Mouse (Mus musculus) naive thymus-derived CD4-positive, alpha-beta T cell, adult 5 months (primary cell): Measurements from ENCODE around the gene Cpne2. TPM values are rescaled to one million over a fixed set of nuclear protein-coding genes. Genes with fewer than 3 reads are reported as not detected.

Experiments
- polyA plus RNA-seq: library from polyadenylated mRNA; unstranded; fragments of 100-300 nt; shearing (Covaris generic); gene quantifications from one replicate; pipeline ENCODE4 v1.2.1, GENCODE M21; 2017

The Cpne2 gene
- 2.2 TPM for polyA plus RNA-seq

DNA sequence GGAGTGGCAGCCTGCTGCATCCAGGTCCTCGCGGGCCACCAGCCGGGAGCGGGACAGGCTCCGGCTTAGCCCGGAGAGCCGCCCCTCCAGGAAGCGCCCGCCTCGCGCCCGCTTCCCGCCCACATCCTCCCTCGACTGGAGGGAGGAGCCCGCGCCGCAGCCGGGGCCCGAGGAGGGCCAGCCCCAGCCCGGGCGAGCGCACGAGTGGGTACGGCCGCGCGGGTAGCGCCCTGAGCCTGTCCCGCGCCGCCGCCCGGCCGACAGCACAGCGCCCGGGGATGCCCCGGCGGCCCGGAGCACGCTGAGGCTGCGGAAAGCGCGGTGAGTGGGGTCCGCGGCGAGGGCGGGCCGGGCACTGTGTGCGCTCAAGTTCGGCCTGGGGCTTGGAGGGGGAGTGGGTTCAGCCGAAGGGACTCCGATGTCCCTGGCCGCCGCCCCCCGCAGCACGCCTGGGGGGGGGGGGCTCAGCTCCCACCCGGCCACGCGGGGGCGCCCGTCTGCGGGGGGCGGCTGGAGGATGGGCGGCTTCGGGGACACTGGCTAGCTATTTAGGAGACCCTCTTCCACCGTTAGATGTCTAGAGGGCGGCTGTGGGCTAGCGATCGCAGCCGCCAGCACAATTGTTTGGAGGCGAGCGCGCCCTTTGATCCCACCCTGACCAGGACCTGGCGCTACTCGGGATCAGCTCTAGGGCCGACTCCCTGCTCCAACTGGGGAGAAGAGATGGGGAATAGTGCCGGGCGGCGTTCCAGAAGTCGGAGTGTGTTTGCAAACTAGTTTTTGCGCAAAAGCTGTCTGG is at the start of gene Cpne2:
Gene Cpne2 (plus strand): TSS at position 118 of the 799 bp plus-strand sequence.

DNA sequence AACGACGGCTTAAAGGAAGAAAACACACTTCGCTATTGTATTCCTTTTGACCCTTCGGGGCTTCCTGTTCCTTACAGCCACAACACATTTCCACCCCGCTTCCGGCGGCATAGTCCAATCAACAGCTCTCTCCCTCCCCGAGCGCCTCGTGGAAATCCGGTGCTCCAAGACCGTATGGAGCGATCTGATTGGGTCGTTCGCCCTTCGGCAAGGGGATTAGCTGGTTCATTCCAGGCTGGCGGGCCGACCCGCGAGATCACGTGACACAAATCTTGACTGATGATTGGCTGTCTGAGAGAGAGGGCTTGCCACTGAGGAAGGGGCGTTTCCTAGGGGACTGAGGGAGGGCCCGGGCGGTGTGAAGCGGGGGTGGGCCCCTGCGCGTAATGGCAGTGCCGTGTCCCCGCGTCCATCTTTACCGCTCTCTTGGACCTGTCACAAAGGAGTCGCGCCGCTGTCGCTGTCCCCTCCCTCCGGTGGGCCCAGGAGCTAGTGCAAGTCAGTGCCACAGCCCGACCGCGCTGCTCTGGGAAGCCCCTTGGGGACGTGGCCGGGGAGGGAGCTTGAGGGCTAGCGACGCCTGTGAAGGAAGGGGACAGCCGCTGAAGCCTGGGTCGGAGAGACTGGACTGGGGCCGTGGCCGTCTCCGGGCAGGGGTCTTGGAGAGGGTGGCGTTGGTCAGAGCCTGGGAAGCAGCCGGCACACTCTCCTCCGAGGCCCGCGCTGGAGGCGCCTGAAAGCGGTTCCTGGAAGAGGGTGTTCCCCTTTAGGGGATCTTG is 69.0 kb downstream of the Cpne2 start, which contains the start of the genes Rspry1 and Fam192a:
Gene Rspry1 (plus strand): TSS at position 331 of the 779 bp plus-strand sequence.
Gene Fam192a (minus strand): TSS at position 391 of the 779 bp plus-strand sequence.

Other genes starting within 250 kb of the Cpne2 start
- 0.11 TPM for gene Slc12a3, start 203.8 kb upstream of the Cpne2 start, polyA plus RNA-seq
- gene Herpud1, start 146.6 kb upstream of the Cpne2 start, polyA plus RNA-seq = 106 TPM
- gene Nlrc5, start 98.6 kb upstream of the Cpne2 start, polyA plus RNA-seq = 163 TPM
- gene Rspry1, start 68.9 kb downstream of the Cpne2 start, polyA plus RNA-seq = 49.4 TPM
- gene Fam192a, start 69.0 kb downstream of the Cpne2 start, polyA plus RNA-seq = 63.3 TPM
- gene Arl2bp, start 133.6 kb downstream of the Cpne2 start, polyA plus RNA-seq = 250 TPM
- 0.30 TPM for gene Pllp, start 163.3 kb downstream of the Cpne2 start, polyA plus RNA-seq
- not detected for gene Ccl22, start 212.6 kb downstream of the Cpne2 start, polyA plus RNA-seq
- not detected for gene Cx3cl1, start 239.0 kb downstream of the Cpne2 start, polyA plus RNA-seq